Mouse (Mus musculus): Measurements from ENCODE around the gene Wdr13.

The Wdr13 gene

GRCm38 (mm10) chrX:8132017-8132976, at the start of gene Wdr13:
TSS of gene Wdr13 (minus strand) at chrX:8132892.
- peak; percentile 91 to 93 for DNase-seq (ENCODE audit: low spot score in 2 of 2)

DNA sequence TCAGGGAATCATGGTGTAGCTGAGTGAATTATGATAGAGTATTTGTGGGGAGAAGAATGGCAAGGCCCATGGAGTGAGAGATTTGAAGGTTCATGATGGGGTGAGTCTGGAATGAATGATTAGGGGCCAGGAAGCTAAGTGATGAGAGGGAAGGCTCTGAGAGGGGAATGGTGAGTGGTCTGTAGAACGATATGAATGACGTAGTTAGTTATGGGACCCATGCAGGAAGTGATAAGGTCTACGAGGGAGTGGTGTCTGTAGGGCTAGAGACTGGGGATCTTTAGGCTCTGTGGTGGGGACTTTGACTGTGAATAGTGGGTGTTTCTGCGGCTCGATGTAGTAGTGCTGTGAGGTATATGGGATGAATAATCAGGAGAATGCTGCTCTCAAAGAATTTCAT, 47.0 kb upstream of the Wdr13 start:
- no peak for DNase-seq (ENCODE audit: low spot score in 2 of 2)

GRCm38 (mm10) chrX:8178871-8179270, 46.2 kb upstream of the Wdr13 start:
- DNase-seq (ENCODE audit: low spot score in 2 of 2) = no peak

DNA sequence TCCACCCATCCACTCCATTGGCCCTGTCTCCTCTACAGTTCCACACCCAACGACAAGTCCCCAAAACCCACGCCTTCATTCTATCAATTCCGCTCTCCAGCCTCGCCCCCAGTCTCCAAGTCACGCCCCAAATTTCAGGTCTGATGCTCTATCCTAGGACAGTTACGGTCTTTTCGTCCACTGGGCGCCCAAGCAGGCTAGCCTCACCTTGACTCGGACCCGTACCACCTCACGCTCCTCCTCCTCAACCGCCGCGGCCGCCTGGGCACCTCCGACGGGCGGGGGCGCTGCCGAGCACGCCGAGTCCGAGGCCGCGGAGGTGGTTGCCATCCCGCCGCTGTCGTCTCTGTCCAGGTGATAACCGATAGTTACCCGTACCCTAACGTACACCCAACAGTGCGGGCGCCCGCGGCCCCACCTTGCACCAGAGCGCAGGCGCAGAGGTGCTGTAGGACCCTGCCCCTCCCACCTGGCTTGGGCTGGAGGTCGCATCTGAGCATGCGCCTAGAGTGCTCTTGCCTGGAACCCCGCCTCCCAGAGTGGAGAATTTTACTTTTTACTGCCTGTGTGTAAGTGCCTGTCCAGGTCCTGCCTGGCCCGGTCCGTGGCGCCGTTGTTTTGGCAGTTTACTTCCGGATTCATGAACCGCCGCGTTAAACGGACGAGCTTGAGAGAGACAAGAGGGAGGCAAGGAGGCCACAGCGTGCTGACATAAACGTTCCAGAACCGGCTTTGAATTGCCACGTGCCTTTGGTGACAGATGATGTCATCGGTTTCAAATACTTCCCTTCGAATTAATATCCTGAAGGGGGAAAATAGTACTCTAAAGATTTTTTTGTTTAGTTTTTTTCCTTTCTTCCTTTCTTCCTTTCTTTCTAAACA, 43.1 kb upstream of the Wdr13 start, which contains the start of gene Tbc1d25:
Tbc1d25 (minus strand) TSS at position 678 of the 882 bp plus-strand sequence.
- peak; percentile 86 to 89 for DNase-seq (ENCODE audit: low spot score in 2 of 2)

DNA sequence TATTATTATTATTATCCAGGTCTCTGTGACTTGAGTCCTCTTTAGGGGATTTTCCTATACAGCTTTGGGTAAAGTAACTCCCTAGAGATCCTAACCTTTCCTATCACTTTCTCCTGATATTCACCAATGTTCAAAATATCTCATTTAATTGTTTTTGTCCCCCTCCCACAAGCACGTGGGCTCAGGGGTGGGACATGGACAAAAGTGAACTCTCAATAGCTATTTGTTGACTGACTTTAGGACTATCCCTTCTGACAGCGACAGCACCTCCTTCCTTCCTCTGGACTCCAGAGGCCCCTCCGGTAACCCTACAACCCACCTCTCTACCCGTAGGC, 42.4 kb upstream of the Wdr13 start:
- DNase-seq (ENCODE audit: low spot score in 2 of 2) = no peak

DNA sequence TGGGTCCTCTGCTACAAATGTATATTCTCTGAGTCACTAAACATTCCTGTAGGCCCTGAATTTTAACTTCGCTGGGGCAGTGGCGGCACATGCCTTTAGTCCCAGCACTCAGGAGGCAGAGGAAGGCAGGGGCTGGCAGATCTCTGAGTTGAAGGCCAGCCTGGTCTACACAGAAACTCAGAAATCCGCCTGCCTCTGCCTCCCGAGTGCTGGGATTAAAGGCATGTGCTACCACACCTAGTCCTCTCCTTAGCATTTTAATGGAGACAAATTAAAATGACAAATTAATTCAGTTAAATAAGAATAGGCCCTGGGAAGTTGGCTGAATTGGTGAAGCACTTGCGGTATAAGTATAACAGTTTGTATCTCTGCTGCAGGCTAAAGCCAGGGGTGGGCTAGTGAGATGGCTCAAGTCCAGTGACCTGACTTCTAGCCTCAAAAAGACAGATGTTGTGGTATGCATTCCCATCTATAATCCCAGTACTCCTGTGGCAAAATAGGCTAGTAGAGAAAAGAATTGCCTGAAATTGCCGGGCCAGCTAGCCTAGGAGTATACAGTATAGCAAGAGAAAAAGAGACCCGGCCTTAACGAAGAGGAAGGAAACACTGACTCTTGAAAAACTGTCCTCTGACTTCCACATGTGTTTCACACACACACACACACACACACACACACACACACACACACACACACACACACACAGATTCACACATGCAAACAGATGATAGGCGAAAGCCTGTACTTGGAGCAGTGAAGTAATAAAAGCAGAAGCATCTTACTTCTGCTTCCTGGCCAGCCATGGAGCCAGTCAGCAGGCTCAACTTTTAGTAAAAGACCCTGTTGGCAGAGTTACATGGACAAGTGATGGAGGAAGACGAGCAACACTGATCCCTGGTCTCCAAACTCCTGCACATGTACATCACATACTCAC, 35.3 kb upstream of the Wdr13 start:
- peak; percentile 44 to 57 for DNase-seq (ENCODE audit: low spot score in 2 of 2)

DNA sequence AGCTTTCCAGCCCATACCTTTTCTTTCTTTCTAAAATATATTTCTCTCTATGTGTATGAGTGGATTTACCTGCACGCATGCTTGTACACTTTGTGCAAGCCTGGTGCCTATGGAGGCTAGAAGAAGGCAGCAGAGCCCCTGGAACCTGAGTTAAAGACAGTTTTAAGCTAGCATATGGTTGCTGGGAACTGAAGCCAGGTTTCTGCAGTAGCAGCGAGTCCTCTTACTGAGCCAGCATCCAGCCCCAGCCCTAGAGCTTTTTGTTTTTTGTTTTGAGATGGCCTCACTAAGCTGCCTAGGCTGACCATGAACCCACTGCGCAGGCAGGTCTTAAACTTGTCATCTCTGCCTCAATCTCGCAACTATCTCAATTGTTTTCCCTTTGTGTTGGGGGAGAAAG, 31.8 kb upstream of the Wdr13 start:
- no peak for DNase-seq (ENCODE audit: low spot score in 2 of 2)

DNA sequence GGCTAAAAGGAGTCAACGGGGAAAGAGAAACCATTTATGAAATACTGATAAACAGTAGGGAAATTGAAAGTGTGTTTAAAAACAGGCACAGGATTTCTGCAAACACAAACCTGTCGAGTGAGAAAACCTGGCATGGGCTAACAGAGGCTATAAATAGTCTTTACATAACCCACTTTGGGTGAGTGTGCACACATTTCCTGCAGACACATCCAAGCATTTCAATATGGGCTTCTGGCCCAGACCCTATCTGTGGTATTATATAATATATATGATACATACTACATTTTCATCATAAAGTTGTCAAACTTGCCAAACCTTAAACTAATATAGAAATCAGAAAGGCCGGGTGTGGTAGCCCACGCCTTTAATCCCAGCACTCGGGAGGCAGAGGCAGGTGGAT, 30.4 kb upstream of the Wdr13 start:
- no peak for DNase-seq (ENCODE audit: low spot score in 2 of 2)

GRCm38 (mm10) chrX:8145153-8145991, 12.7 kb upstream of the Wdr13 start, which contains the start of gene Rbm3:
TSS of gene Rbm3 (minus strand) at chrX:8145880.
- peak; percentile 86 to 90 for DNase-seq (ENCODE audit: low spot score in 2 of 2)

DNA sequence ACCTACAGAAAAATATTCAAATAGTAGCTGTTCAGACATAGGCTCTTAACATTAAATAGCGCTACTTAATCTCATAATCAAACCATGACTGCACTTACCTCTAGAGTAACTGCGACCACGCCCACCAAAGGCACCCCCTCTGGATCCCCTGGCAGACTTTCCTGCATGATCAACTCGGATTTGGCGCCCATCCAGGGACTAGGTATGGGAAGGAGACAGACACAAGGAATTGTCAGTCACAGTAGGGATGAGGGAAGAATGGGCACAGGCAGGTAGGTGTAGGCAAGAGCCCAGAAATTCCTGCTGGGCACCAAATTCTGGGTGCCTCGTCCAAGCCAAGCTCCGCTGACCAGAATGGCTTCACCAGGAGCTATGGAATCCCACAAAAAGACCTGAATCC, 11.1 kb upstream of the Wdr13 start:
- DNase-seq (ENCODE audit: low spot score in 2 of 2) = no peak

DNA sequence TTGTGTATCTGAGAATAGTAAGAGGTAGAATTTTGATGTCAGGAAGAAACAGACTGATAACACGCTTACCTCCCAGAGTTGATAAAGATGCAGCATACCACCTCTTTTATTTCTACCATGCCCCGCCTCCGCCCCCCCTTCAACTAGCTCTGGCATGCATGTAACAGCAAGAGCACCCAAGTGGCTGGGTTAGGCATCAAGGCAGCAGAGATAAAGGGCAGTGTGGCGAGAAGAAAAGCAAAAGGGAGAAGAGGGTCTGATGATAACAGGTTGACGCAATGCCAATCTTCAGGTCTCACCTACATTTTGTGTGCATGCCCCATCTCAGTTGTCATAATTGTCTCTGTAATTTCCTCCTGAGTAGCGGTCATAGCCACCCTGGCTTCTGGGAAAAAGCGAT, 10.3 kb upstream of the Wdr13 start:
- DNase-seq (ENCODE audit: low spot score in 2 of 2) = no peak

DNA sequence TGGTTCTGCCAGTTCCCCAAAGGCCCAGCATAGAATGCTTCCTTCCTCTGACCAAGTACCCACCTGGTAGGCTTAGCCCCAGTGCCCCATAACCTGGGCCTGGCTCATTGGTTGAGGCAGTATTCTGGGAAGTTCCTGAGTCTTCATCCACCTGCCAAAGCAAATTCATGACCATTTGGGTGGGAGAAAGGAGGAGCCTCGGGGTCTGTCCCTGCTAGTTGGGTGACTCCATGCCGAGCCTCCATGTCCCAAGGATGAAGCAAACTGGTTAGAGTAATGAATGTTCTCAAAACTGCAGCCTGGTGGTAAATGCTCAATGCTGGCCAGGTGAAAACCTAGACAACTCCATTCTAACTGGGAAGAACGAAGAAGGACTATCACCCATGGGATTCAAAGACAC, 8.4 kb upstream of the Wdr13 start:
- DNase-seq (ENCODE audit: low spot score in 2 of 2) = no peak

GRCm38 (mm10) chrX:8140446-8140845, 7.8 kb upstream of the Wdr13 start:
- DNase-seq (ENCODE audit: low spot score in 2 of 2) = no peak

- DNase-seq (ENCODE audit: low spot score in 2 of 2) = no peak
These were observed 6.8 kb upstream of the Wdr13 start for GRCm38 (mm10) chrX:8139480-8139879.

DNA sequence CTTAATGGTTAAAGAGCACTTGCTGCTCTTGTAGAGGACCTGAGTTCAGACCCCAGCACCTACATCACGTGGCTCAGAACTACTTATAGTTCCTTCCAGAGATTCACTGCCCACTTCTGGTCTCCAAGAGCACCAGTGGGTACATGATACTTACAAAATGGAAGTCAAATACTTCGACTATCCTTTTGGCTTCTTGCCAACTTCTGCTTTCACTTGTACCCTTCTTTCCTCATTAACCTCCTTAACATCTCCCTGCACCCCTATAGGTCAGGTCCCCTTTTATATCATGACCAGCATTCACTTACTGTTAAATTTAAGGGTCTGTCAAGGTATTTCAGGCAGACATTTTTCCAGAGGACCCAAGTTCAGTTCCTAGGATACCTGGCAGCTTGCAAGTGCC, 3.2 kb upstream of the Wdr13 start:
- peak in 1 of 2 experiments; percentile 43 for DNase-seq (ENCODE audit: low spot score in 2 of 2)

GRCm38 (mm10) chrX:8131393-8131792, 1.3 kb downstream of the Wdr13 start:
- DNase-seq (ENCODE audit: low spot score in 2 of 2) = peak in 1 of 2 experiments; percentile 5

DNA sequence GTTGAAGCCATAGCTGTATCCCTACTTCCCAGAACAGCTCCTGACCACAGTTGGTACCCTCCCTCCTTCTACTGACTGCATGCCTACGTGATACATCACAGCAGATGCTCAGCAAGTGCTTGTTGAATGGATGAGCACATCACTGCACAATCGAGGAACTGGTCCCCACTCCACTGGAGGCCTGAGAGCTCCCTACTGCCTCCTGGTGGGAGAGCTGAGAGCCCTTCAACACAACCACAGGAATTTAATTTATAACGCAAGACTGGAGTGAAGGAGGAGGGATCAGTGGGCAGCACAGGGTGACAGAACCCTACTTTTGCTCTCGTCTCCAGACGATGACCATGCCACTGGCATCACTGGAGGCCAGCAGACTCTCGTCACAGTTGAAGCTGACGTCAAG, 7.5 kb downstream of the Wdr13 start:
- DNase-seq (ENCODE audit: low spot score in 2 of 2) = no peak

DNA sequence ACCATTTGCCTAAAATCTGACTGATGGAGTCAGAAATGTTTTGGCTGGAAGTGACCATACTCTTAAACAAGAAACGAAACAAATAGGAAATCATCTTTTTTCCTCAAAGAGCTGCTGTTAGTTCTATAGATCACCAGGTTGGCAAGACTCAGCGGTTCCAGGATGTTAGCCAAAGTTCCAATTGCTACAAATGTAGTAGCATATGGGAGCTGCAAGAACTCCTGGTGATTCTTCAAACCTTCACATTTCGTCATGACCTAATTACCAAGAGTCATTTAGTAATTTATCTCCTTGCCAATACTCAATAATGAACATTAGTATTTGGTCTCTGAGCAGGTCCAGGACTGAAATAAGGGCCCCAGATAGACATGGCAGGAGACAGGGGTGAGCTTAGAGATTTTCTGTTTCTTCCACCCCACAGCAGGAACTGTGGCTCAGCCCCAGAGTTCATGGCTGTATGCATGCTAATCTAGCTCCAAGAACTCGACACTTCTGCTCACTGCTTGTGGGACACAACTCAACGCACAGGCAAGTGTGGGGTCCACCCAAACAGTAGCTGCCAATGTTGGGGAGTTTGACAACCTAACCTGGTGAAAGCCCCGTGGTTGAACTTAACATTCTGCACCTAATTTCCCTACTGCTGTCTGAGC, 8.7 kb downstream of the Wdr13 start:
- no peak for DNase-seq (ENCODE audit: low spot score in 2 of 2)

DNA sequence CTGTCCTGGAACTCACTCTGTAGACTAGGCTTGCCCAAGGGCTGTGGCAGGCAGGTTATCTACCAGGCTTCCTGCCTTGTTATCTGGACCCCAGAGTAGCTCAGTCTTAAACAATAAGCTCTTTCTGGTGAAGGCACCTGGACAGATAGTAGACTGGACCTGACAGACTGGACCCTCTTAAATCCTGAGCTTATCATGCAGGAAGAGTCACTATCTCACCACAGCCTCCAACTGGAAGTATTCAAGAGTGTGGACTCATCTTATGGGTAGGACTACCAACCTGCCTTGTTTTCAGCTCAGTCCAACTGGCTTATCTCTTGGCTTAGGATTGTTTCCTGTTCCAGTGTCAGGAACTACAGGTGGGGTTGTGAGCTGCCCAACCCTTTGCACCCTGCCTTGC, 15.4 kb downstream of the Wdr13 start:
- no peak for DNase-seq (ENCODE audit: low spot score in 2 of 2)

GRCm38 (mm10) chrX:8115275-8115674, 17.4 kb downstream of the Wdr13 start:
- DNase-seq (ENCODE audit: low spot score in 2 of 2) = no peak
